Mouse (Mus musculus) intestine, embryonic 16.5 days (tissue): Measurements from ENCODE around the gene Asb8. TPM values are rescaled to one million over a fixed set of nuclear protein-coding genes. Genes with fewer than 3 reads are reported as not detected.
A peak's percentile ranks its signal among the peaks of the same experiment; 100 is the strongest.

Experiments
- ATAC-seq: fragments of 200-750 bp; cut with Nextera tagmentation; 2 replicates; pipeline ENCODE4 v1.8.0; 2017; ENCODE audit warnings: moderate TSS enrichment, moderate library complexity
- H3K27ac ChIP-seq: fragments of 300-500 bp; sonication (generic); 2 replicates; pipeline ENCODE4 v1.5.1; 2014; ENCODE audit warnings: mild to moderate bottlenecking, low read length
- H3K27me3 ChIP-seq: fragments of 300-500 bp; sonication (generic); replicated peaks from 2 replicates; pipeline ENCODE4 v1.6.1; 2014; ENCODE audit warnings: low read length, control low read depth, mixed read lengths; ENCODE audit not compliant: control insufficient read depth, insufficient read depth
- H3K36me3 ChIP-seq: fragments of 300-500 bp; sonication (generic); 2 replicates; pipeline ENCODE4 v1.6.1; 2014; ENCODE audit warnings: low read length, control low read depth; ENCODE audit not compliant: control insufficient read depth, insufficient read depth
- H3K4me1 ChIP-seq: fragments of 300-500 bp; sonication (generic); 2 replicates; pipeline ENCODE4 v1.6.1; 2014; ENCODE audit warnings: low read length, control low read depth, mixed read lengths; ENCODE audit not compliant: control insufficient read depth, insufficient read depth
- H3K4me2 ChIP-seq: fragments of 300-500 bp; sonication (generic); 2 replicates; pipeline ENCODE4 v1.6.1; 2014; ENCODE audit warnings: low read depth, low read length, control low read depth
- H3K4me3 ChIP-seq: fragments of 300-500 bp; sonication (generic); 2 replicates; pipeline ENCODE4 v1.5.1; 2014; ENCODE audit warnings: mild to moderate bottlenecking, low read length
- H3K9ac ChIP-seq: fragments of 300-500 bp; sonication (generic); 2 replicates; pipeline ENCODE4 v1.6.1; 2014; ENCODE audit warnings: low read depth, low read length
- H3K9me3 ChIP-seq: fragments of 300-500 bp; sonication (generic); 2 replicates; pipeline ENCODE4 v1.6.1; 2016; ENCODE audit warnings: low read length, control low read depth; ENCODE audit not compliant: control insufficient read depth
- WGBS: fragments of 180-500 bp; shearing (Covaris S2); extraction: QIAGEN DNeasy Blood & Tissue Kit; methylation state at CpG from one replicate; pipeline ENCODE4 v1.1.7; 2014; 5-methylcytosine and 5-hydroxymethylcytosine counted together
- polyA plus RNA-seq: library from polyadenylated mRNA; unstranded; fragments of >200 nt; fragmentation: Nextera tagmentation; extraction: Ambion mirVana; gene quantifications from 2 replicates; pipeline ENCODE4 v1.2.1, GENCODE M21; 2015

The Asb8 gene
- polyA plus RNA-seq, 1 experiment from 2014 or later, result 52.7 TPM

DNA sequence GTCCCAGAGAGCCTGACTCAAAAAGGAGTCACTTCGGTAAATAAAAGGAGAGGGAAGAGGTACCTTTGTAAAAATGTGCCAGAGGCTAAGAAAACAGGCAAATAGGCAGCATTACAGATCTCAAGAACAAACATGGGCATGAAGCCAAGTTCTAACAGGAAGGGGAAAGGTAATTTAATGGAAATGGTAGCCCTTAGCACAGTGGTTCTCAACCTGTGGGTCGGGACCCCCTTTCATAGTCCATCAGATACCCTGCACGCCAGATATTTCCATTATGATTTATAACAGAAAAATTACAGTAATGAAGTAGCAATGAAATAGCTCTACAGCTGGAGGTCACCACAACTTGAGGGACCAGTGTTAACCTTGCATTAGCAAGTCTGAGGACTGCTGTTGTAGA is 11.9 kb upstream of the Asb8 start:
- Histone ChIP-seq H3K4me2 (no peak overlapping the region), H3K9me3 (no peaks in the 10 kb centered on the region), H3K36me3 (no peaks in the 10 kb centered on the region), H3K9ac (no peak overlapping the region), H3K4me3 (no peak overlapping the region), H3K27me3 (no peaks in the 10 kb centered on the region; the same call in 1 of the 2 replicates), H3K4me1 (peaks cover 4% of the 10 kb centered on the region; the same call in 1 of the 2 replicates), H3K27ac (no peak overlapping the region)
- 59% methylated on average over 3 of the region's 3 CpGs for WGBS
- ATAC-seq, result no peak

GRCm38 (mm10) chr15:98173821-98174220 is 8.4 kb upstream of the Asb8 start:
- no peak overlapping the region for H3K4me3 ChIP-seq
- H3K27me3 ChIP-seq, result peaks cover 26% of the 10 kb centered on the region
- no peak overlapping the region for H3K27ac ChIP-seq
- H3K9me3 ChIP-seq, result no peaks in the 10 kb centered on the region
- H3K4me2 ChIP-seq, result no peak overlapping the region
- WGBS, result 41% methylated on average over 8 of the region's 8 CpGs
- H3K36me3 ChIP-seq, result no peaks in the 10 kb centered on the region
- ATAC-seq, result no peak
- H3K4me1 ChIP-seq, result no peaks in the 10 kb centered on the region
- H3K9ac ChIP-seq, result no peak overlapping the region

- H3K27ac ChIP-seq, result no peak overlapping the region
- ATAC-seq, result peak; percentile 69; the same call in 1 of the 2 replicates
- H3K9ac ChIP-seq, result no peak overlapping the region
- H3K4me2 ChIP-seq, result no peak overlapping the region
- H3K4me3 ChIP-seq, result no peak overlapping the region
- H3K4me1 ChIP-seq, result peaks cover 9% of the 10 kb centered on the region
- H3K27me3 ChIP-seq, result peaks cover 44% of the 10 kb centered on the region
- no peaks in the 10 kb centered on the region for H3K9me3 ChIP-seq
- 64% methylated on average over 5 of the region's 5 CpGs for WGBS
- H3K36me3 ChIP-seq, result no peaks in the 10 kb centered on the region
Observed at GRCm38 (mm10) chr15:98172113-98172512, 6.7 kb upstream of the Asb8 start.

DNA sequence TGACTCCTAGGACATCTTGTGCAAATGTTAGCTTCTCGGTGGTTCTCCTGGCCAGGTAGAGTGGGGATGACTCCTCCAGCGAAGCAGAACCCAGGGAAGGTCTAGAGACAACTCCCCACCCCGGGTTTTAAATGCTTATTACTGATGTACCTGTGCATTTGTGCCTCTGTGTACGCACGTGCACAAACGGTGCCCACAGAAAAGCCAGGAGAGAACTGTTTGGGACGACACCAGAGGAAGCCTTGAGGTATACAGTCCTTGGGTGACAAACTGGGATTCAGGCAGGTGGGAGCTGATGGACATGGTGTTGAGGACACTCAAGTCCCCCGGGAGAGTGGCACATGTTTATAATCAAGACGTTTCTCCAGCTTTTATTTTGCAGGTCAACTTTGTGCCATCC is 5.5 kb upstream of the Asb8 start:
- ATAC-seq, result no peak
- 66% methylated on average over 9 of the region's 9 CpGs for WGBS
- Histone ChIP-seq H3K4me2 (no peak overlapping the region), H3K4me1 (peaks cover 9% of the 10 kb centered on the region), H3K27me3 (peaks cover 52% of the 10 kb centered on the region), H3K4me3 (no peak overlapping the region), H3K27ac (no peak overlapping the region), H3K36me3 (no peaks in the 10 kb centered on the region), H3K9ac (no peak overlapping the region), H3K9me3 (no peaks in the 10 kb centered on the region)

DNA sequence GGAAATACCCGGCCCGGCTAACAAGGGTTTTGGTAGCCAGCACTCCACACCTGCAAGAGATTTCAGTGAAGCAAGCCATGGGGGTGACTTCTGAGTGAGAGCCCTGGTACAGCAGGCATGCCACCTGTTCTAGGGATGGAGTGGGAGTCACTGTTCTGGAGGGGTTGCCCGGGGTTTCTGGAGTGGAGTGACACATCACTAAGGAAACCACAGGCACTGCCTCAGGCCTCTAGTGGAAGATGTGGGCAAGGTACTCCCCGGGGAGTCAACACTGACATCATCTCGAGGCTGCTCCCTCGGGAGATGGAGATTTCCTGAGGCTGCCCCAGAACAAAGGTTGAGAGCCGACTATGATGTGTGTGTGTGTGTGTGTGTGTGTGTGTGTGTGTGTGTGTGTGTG is 4.9 kb upstream of the Asb8 start:
- Histone ChIP-seq H3K4me2 (no peak overlapping the region), H3K27ac (no peak overlapping the region), H3K9ac (no peak overlapping the region), H3K36me3 (no peaks in the 10 kb centered on the region), H3K27me3 (peaks cover 57% of the 10 kb centered on the region), H3K4me1 (peaks cover 9% of the 10 kb centered on the region), H3K9me3 (no peaks in the 10 kb centered on the region), H3K4me3 (no peak overlapping the region)
- WGBS, result 36% methylated on average over 7 of the region's 7 CpGs
- ATAC-seq, result no peak

GRCm38 (mm10) chr15:98168622-98169004 is 3.2 kb upstream of the Asb8 start:
- no peak; the same call in 1 of the 2 replicates for ATAC-seq
- peaks cover 59% of the 10 kb centered on the region for H3K27me3 ChIP-seq

GRCm38 (mm10) chr15:98167645-98168621 is 2.5 kb upstream of the Asb8 start:
- Histone ChIP-seq H3K4me3 (peak overlapping the region; percentile 40), H3K36me3 (no peaks in the 10 kb centered on the region), H3K9ac (no peak overlapping the region), H3K9me3 (no peaks in the 10 kb centered on the region), H3K27ac (no peak overlapping the region), H3K27me3 (peaks cover 59% of the 10 kb centered on the region), H3K4me2 (peak overlapping the region; percentile 57), H3K4me1 (peaks cover 9% of the 10 kb centered on the region)
- 2% methylated on average over 69 of the region's 69 CpGs for WGBS
- peak; percentile 67 for ATAC-seq

More at GRCm38 (mm10) chr15:98168622-98169004, 3.2 kb upstream of the Asb8 start:
- H3K9ac ChIP-seq, result no peak overlapping the region
- H3K9me3 ChIP-seq, result no peaks in the 10 kb centered on the region
- H3K27ac ChIP-seq, result no peak overlapping the region
- H3K4me3 ChIP-seq, result peak overlapping the region; percentile 40; the same call in 1 of the 2 replicates
- H3K4me2 ChIP-seq, result no peak overlapping the region
- peaks cover 9% of the 10 kb centered on the region for H3K4me1 ChIP-seq
- H3K36me3 ChIP-seq, result no peaks in the 10 kb centered on the region
- 7% methylated on average over 19 of the region's 19 CpGs for WGBS

GRCm38 (mm10) chr15:98166963-98167644 is 1.7 kb upstream of the Asb8 start, which contains the start of gene Ccdc184:
TSS of gene Ccdc184 (plus strand) at chr15:98167158.
- Histone ChIP-seq H3K4me2 (peak within 1 kb of the TSS; percentile 57), H3K27ac (no peak within 1 kb of the TSS), H3K4me1 (peaks cover 9% of the 10 kb centered on the region), H3K9me3 (no peaks in the 10 kb centered on the region), H3K36me3 (no peaks in the 10 kb centered on the region), H3K27me3 (peaks cover 59% of the 10 kb centered on the region), H3K4me3 (peak within 1 kb of the TSS; percentile 40), H3K9ac (no peak within 1 kb of the TSS)
- WGBS, result 4% methylated on average over 18 of the region's 18 CpGs
- peak; percentile 16; the same call in 1 of the 2 replicates for ATAC-seq

GRCm38 (mm10) chr15:98162561-98162960 is 2.9 kb downstream of the Asb8 start:
- peaks cover 20% of the 10 kb centered on the region for H3K27me3 ChIP-seq
- ATAC-seq, result no peak
- no peak overlapping the region for H3K27ac ChIP-seq
- H3K4me1 ChIP-seq, result peaks cover 3% of the 10 kb centered on the region; the same call in 1 of the 2 replicates
- H3K9me3 ChIP-seq, result no peaks in the 10 kb centered on the region
- WGBS, result 58% methylated on average over 4 of the region's 4 CpGs
- no peak overlapping the region for H3K4me2 ChIP-seq
- H3K36me3 ChIP-seq, result no peaks in the 10 kb centered on the region
- H3K4me3 ChIP-seq, result no peak overlapping the region
- H3K9ac ChIP-seq, result no peak overlapping the region
